Mouse (Mus musculus): ENCODE results near the gene Hcn1. TPM values are rescaled to one million over a fixed set of nuclear protein-coding genes. Genes with fewer than 3 reads are reported as not detected.
A peak's percentile ranks its signal among the peaks of the same experiment; 100 is the strongest.

Hcn1 gene
- under 0.01 TPM in 1 of 2 replicates, not detected in the other for polyA plus RNA-seq (2012; rRNA removed)
- not detected in 2 replicates for polyA plus RNA-seq (2014; fragmentation: Nextera tagmentation; extraction: Ambion mirVana)

GRCm38 (mm10) chr13:117602181-117602580, at the start of gene Hcn1:
Gene Hcn1 (plus strand): TSS chr13:117602320.
- H3K36me3 ChIP-seq (replicated peaks; ENCODE audit: control insufficient read depth, insufficient read depth, low read depth) = no peaks in the 10 kb centered on the region
- H3K27me3 ChIP-seq (ENCODE audit: control insufficient read depth, insufficient read depth, low read length) = peaks cover 15% of the 10 kb centered on the region
- H3K9ac ChIP-seq (replicated peaks) = no peak within 1 kb of the TSS
- no peak for TF ChIP-seq EP300 (IDR thresholded peaks at IDR 0.05; ENCODE audit: low read depth)
- TF ChIP-seq CTCF (IDR thresholded peaks at IDR 0.05; ENCODE audit: low read depth) = peak; percentile 56
- H3K4me1 ChIP-seq (replicated peaks; ENCODE audit: control insufficient read depth in 2 of 2, insufficient read depth in 2 of 2, low read length in 1 of 2) = no peaks in the 10 kb centered on the region
- H3K4me3 ChIP-seq (ENCODE audit: insufficient read depth in 1 of 2, low read depth in 2 of 2, low read length in 2 of 2) = peak within 1 kb of the TSS in 1 of 2 experiments; percentile 37; a peak in 2 of 4 replicates
- no peak within 1 kb of the TSS for H3K27ac ChIP-seq
- ATAC-seq (ENCODE audit: insufficient read depth) (peak; percentile 75), DNase-seq (ENCODE audit: low read depth in 3 of 3, low spot score in 3 of 3) (peak in 1 of 3 experiments; percentile 0)
- WGBS (ENCODE audit: insufficient replicate concordance) = under 1% methylated on average over 42 of the region's 45 CpGs
- peak within 1 kb of the TSS; percentile 51 for H3K4me2 ChIP-seq (ENCODE audit: low read depth)
- no peaks in the 10 kb centered on the region for H3K9me3 ChIP-seq (ENCODE audit: control insufficient read depth, low read length)

- no peak overlapping the region for H3K4me3 ChIP-seq (ENCODE audit: insufficient read depth in 1 of 2, low read depth in 2 of 2, low read length in 2 of 2)
- H3K4me2 ChIP-seq (ENCODE audit: low read depth) = no peak overlapping the region
- no peaks in the 10 kb centered on the region for H3K36me3 ChIP-seq (replicated peaks; ENCODE audit: control insufficient read depth, insufficient read depth, low read depth)
- H3K27ac ChIP-seq = no peak overlapping the region
- DNase-seq (ENCODE audit: low read depth in 3 of 3, low spot score in 3 of 3) (no peak), ATAC-seq (ENCODE audit: insufficient read depth) (no peak)
- H3K4me1 ChIP-seq (replicated peaks; ENCODE audit: control insufficient read depth in 2 of 2, insufficient read depth in 2 of 2, low read length in 1 of 2) = no peaks in the 10 kb centered on the region
- H3K9ac ChIP-seq (replicated peaks) = no peak overlapping the region
- 62% methylated on average over 8 of the region's 8 CpGs for WGBS (ENCODE audit: insufficient replicate concordance)
- H3K27me3 ChIP-seq (ENCODE audit: control insufficient read depth, insufficient read depth, low read length) = no peaks in the 10 kb centered on the region
- H3K9me3 ChIP-seq (ENCODE audit: control insufficient read depth, low read length) = no peaks in the 10 kb centered on the region
- TF ChIP-seq CTCF (IDR thresholded peaks at IDR 0.05; ENCODE audit: low read depth) (no peak), EP300 (IDR thresholded peaks at IDR 0.05; ENCODE audit: low read depth) (no peak)
Observed at GRCm38 (mm10) chr13:117567251-117567650, 34.9 kb upstream of the Hcn1 start.

- WGBS (ENCODE audit: insufficient replicate concordance) = 43% methylated on average over 3 of the region's 3 CpGs
- no peaks in the 10 kb centered on the region for H3K9me3 ChIP-seq (ENCODE audit: control insufficient read depth, low read length)
- no peaks in the 10 kb centered on the region for H3K36me3 ChIP-seq (replicated peaks; ENCODE audit: control insufficient read depth, insufficient read depth, low read depth)
- no peak overlapping the region for H3K27ac ChIP-seq
- DNase-seq (ENCODE audit: low read depth in 3 of 3, low spot score in 3 of 3) (no peak), ATAC-seq (ENCODE audit: insufficient read depth) (no peak)
- H3K4me1 ChIP-seq (replicated peaks; ENCODE audit: control insufficient read depth in 2 of 2, insufficient read depth in 2 of 2, low read length in 1 of 2) = no peaks in the 10 kb centered on the region
- H3K4me3 ChIP-seq (ENCODE audit: insufficient read depth in 1 of 2, low read depth in 2 of 2, low read length in 2 of 2) = no peak overlapping the region
- no peak for TF ChIP-seq EP300 (IDR thresholded peaks at IDR 0.05; ENCODE audit: low read depth)
- no peak for TF ChIP-seq CTCF (IDR thresholded peaks at IDR 0.05; ENCODE audit: low read depth)
- no peak overlapping the region for H3K9ac ChIP-seq (replicated peaks)
- H3K27me3 ChIP-seq (ENCODE audit: control insufficient read depth, insufficient read depth, low read length) = no peaks in the 10 kb centered on the region
- H3K4me2 ChIP-seq (ENCODE audit: low read depth) = no peak overlapping the region
Observed at GRCm38 (mm10) chr13:117571747-117572146, 30.4 kb upstream of the Hcn1 start.

- Histone ChIP-seq H3K27ac (no peak overlapping the region), H3K9ac (replicated peaks) (no peak overlapping the region), H3K4me3 (ENCODE audit: insufficient read depth in 1 of 2, low read depth in 2 of 2, low read length in 2 of 2) (no peak overlapping the region), H3K36me3 (replicated peaks; ENCODE audit: control insufficient read depth, insufficient read depth, low read depth) (no peaks in the 10 kb centered on the region), H3K4me2 (ENCODE audit: low read depth) (no peak overlapping the region), H3K9me3 (ENCODE audit: control insufficient read depth, low read length) (no peaks in the 10 kb centered on the region), H3K4me1 (replicated peaks; ENCODE audit: control insufficient read depth in 2 of 2, insufficient read depth in 2 of 2, low read length in 1 of 2) (no peaks in the 10 kb centered on the region), H3K27me3 (ENCODE audit: control insufficient read depth, insufficient read depth, low read length) (no peaks in the 10 kb centered on the region)
- WGBS (ENCODE audit: insufficient replicate concordance) = 65% methylated on average over 10 of the region's 10 CpGs
- no peak for TF ChIP-seq EP300 (IDR thresholded peaks at IDR 0.05; ENCODE audit: low read depth)
- no peak for TF ChIP-seq CTCF (IDR thresholded peaks at IDR 0.05; ENCODE audit: low read depth)
- ATAC-seq (ENCODE audit: insufficient read depth) (no peak), DNase-seq (ENCODE audit: low read depth in 3 of 3, low spot score in 3 of 3) (no peak)
Observed at GRCm38 (mm10) chr13:117594494-117595182, 7.5 kb upstream of the Hcn1 start.

- WGBS (ENCODE audit: insufficient replicate concordance) = 47% methylated on average over 3 of the region's 3 CpGs
- no peaks in the 10 kb centered on the region for H3K4me1 ChIP-seq (replicated peaks; ENCODE audit: control insufficient read depth in 2 of 2, insufficient read depth in 2 of 2, low read length in 1 of 2)
- H3K9ac ChIP-seq (replicated peaks) = no peak overlapping the region
- DNase-seq (ENCODE audit: low read depth in 3 of 3, low spot score in 3 of 3) (no peak), ATAC-seq (ENCODE audit: insufficient read depth) (no peak)
- H3K4me3 ChIP-seq (ENCODE audit: insufficient read depth in 1 of 2, low read depth in 2 of 2, low read length in 2 of 2) = no peak overlapping the region
- H3K9me3 ChIP-seq (ENCODE audit: control insufficient read depth, low read length) = no peaks in the 10 kb centered on the region
- no peaks in the 10 kb centered on the region for H3K36me3 ChIP-seq (replicated peaks; ENCODE audit: control insufficient read depth, insufficient read depth, low read depth)
- H3K27ac ChIP-seq = no peak overlapping the region
- H3K27me3 ChIP-seq (ENCODE audit: control insufficient read depth, insufficient read depth, low read length) = no peaks in the 10 kb centered on the region
- TF ChIP-seq CTCF (IDR thresholded peaks at IDR 0.05; ENCODE audit: low read depth) (no peak), EP300 (IDR thresholded peaks at IDR 0.05; ENCODE audit: low read depth) (no peak)
- H3K4me2 ChIP-seq (ENCODE audit: low read depth) = no peak overlapping the region
Observed at GRCm38 (mm10) chr13:117595183-117595532, 7.0 kb upstream of the Hcn1 start.
